Mouse (Mus musculus): ENCODE results near the gene Ubiad1. TPM values are rescaled to one million over a fixed set of nuclear protein-coding genes. Genes with fewer than 3 reads are reported as not detected.

Gene Ubiad1
- polyA plus RNA-seq, 1 experiment from 2014 or later: 22.9 TPM

DNA sequence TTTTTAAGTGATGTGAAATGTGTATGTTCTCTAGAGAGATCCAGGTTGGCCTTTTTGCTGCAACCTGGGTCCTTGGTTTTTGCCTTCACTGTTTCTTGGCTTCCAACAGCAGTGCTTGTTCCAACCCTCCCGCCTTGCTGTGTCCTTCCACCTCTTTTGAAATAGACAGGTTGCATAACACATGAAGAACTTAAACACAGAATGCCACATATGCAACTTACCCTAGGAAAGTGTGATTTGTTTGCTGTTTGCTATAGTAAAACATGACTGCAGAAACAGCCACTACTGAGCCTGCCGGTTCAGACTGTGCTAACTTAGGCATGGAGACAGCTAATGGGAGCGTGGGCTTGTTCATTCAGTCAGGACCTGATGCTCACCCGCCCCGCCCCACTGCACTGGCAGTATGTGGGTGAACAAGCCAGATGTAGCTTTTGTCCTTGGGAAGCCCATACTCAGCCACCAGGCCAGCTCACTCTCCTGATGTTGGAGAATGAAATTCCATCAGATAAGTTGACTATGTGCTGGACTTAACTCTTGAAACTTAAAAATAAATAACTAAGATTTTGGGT is 22.0 kb upstream of the Ubiad1 start:
- no peak overlapping the region for H3K4me3 ChIP-seq
- no peak overlapping the region for H3K27ac ChIP-seq (replicated peaks)
- H3K27me3 ChIP-seq (replicated peaks; ENCODE audit: low read depth, poor library complexity, severe bottlenecking): no peaks in the 10 kb centered on the region
- DNase-seq (ENCODE audit: low spot score): no peak
- no peaks in the 10 kb centered on the region for H3K9me3 ChIP-seq
- H3K36me3 ChIP-seq (replicated peaks): peaks cover 100% of the 10 kb centered on the region
- 96% methylated on average over 5 of the region's 5 CpGs for WGBS
- H3K4me1 ChIP-seq: peaks cover 8% of the 10 kb centered on the region

DNA sequence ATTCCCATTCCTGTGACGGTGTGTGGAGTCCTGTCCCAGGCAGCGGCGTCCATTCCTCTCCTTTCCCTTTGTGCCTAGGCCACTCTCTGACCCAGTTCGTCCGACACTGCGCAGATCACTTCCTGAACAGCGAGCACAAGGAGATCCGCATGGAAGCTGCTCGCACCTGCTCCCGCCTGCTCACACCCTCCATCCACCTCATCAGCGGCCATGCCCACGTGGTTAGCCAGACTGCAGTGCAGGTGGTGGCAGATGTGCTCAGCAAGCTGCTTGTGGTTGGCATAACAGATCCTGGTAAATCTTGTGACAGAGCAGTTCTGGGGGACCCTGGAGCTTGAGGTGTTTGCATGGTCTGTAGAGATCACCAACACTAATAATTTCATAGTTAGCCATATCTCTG is 20.3 kb upstream of the Ubiad1 start:
- 94% methylated on average over 12 of the region's 12 CpGs for WGBS
- H3K27me3 ChIP-seq (replicated peaks; ENCODE audit: low read depth, poor library complexity, severe bottlenecking): no peaks in the 10 kb centered on the region
- H3K4me1 ChIP-seq: no peaks in the 10 kb centered on the region
- H3K9me3 ChIP-seq: no peaks in the 10 kb centered on the region
- no peak overlapping the region for H3K27ac ChIP-seq (replicated peaks)
- peaks cover 100% of the 10 kb centered on the region for H3K36me3 ChIP-seq (replicated peaks)
- no peak overlapping the region for H3K4me3 ChIP-seq
- DNase-seq (ENCODE audit: low spot score): no peak

DNA sequence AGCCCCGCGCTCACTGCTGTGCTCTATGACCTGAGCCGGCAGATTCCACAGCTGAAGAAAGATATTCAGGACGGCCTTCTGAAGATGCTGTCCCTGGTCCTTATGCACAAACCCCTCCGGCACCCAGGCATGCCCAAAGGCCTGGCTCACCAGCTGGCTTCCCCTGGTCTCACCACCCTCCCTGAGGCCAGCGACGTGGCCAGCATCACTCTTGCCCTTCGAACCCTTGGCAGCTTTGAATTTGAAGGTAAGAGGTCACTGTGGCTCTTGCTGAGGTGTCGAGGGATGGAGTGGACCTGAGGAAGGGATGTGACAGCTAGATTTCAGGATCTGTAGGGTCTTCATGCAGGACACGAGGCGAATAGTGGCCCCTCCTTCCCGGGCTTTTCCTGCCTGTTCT is 19.7 kb upstream of the Ubiad1 start:
- DNase-seq (ENCODE audit: low spot score): no peak
- H3K9me3 ChIP-seq: no peaks in the 10 kb centered on the region
- no peak overlapping the region for H3K4me3 ChIP-seq
- no peaks in the 10 kb centered on the region for H3K4me1 ChIP-seq
- H3K36me3 ChIP-seq (replicated peaks): peaks cover 100% of the 10 kb centered on the region
- H3K27me3 ChIP-seq (replicated peaks; ENCODE audit: low read depth, poor library complexity, severe bottlenecking): no peaks in the 10 kb centered on the region
- no peak overlapping the region for H3K27ac ChIP-seq (replicated peaks)
- WGBS: 93% methylated on average over 12 of the region's 12 CpGs

DNA sequence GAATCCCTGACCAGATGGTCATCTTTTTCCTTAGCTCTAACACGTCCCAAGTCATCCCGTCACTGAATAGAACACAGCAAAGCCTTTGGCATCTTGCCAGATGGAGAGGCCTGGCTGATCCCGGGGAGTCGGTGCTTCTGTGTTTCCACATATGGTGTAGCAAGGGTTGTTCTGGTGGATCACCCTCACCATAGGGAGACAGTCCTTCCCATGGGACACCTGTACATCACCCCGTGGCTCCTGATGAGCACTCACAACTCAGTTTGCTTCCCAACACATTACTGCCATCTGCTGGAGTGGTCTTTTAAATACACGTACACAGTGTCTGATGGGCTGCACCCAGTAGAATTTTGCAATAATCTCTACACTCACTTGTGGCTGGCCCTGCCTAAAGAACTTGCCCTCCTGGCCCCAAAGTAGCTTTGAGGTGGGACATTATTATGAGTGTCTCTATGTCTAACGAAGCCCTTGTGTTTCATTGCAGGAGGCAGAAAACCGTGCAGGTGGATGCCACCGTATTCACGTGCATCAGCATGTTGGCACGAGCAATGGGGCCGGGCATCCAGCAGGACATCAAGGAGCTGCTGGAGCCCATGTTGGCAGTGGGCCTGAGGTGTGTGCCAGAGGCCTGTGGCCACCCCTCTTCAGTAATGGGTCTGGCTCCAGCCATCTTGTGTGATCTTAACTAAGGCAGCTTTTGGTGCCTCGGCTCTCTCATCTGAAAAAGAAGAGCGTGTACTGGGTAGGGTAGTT is 18.8 kb upstream of the Ubiad1 start:
- DNase-seq (ENCODE audit: low spot score): no peak
- Histone ChIP-seq H3K4me1 (no peaks in the 10 kb centered on the region), H3K4me3 (no peak overlapping the region), H3K27me3 (replicated peaks; ENCODE audit: low read depth, poor library complexity, severe bottlenecking) (no peaks in the 10 kb centered on the region), H3K36me3 (replicated peaks) (peaks cover 100% of the 10 kb centered on the region), H3K27ac (replicated peaks) (no peak overlapping the region), H3K9me3 (no peaks in the 10 kb centered on the region)
- 91% methylated on average over 14 of the region's 14 CpGs for WGBS

DNA sequence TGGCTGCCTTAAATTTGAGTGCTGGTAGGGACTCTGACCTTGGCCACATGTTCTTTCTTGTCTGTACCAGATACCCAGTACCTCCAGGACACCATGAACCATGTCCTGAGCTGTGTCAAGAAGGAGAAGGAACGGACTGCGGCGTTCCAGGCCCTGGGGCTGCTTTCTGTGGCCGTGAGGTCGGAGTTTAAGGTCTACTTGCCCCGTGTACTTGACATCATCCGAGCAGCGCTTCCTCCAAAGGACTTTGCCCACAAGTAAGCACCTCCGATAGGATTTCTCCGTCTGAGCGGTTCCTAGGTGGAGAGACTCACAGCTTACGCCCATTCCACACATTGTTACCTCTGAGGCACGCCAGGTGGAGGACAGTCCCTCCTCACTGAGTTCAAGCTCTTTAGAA is 18.1 kb upstream of the Ubiad1 start:
- Histone ChIP-seq H3K27ac (replicated peaks) (no peak overlapping the region), H3K9me3 (no peaks in the 10 kb centered on the region), H3K4me3 (no peak overlapping the region), H3K27me3 (replicated peaks; ENCODE audit: low read depth, poor library complexity, severe bottlenecking) (no peaks in the 10 kb centered on the region), H3K36me3 (replicated peaks) (peaks cover 100% of the 10 kb centered on the region), H3K4me1 (no peaks in the 10 kb centered on the region)
- DNase-seq (ENCODE audit: low spot score): no peak
- 94% methylated on average over 13 of the region's 13 CpGs for WGBS

DNA sequence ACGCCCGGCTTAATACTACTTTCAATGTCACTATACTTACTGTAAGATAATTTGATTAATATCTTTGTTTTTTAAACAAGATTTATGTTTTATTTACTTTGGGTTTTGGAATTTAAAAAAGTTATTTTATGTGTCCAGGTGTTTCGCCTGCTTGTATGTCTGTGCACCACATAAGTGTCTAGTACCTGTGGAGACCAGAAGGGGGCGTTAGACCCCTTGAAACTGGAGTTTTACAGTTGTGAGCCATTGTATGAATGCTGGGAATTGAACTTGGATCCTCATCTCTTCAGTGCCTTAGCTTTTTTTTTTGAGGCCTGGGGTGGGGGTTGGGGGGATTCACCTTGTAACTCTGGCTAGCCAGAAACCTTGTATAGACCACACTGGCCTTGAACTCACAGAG is 17.2 kb upstream of the Ubiad1 start:
- Histone ChIP-seq H3K4me3 (no peak overlapping the region), H3K27ac (replicated peaks) (no peak overlapping the region), H3K9me3 (no peaks in the 10 kb centered on the region), H3K27me3 (replicated peaks; ENCODE audit: low read depth, poor library complexity, severe bottlenecking) (no peaks in the 10 kb centered on the region), H3K4me1 (no peaks in the 10 kb centered on the region), H3K36me3 (replicated peaks) (peaks cover 100% of the 10 kb centered on the region)
- 85% methylated on average over 4 of the region's 4 CpGs for WGBS
- DNase-seq (ENCODE audit: low spot score): no peak

DNA sequence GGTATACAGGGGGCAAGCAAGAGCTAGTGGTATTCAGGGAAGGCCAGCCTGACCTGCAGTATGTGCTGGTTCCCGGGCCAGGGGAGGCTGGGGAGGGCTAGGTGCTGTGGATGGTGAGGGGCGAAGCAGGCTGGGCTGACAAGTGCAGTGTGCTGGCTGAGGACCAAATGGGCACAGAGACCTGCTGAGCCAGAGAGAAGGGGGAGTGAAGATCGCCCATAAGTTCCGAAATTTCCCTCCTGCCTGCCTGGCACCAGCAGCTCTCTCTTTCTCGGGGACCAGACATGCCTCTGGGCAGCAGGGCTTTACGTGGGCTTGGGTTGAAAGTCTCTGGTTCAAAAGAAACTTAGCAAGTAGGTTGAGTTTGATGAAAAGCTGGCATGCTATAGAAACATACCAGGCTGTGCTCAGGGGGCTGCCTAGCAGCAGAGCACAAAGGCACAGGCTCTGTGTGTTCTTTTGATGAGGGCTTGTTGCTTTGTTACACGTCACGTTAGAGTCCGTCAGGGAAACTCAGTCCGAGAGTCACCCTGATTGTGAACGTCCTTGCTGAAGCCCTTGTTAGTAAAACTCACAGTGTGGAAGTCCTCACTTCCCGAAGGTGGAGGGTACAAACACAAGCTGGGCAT is 16.2 kb upstream of the Ubiad1 start:
- no peak for DNase-seq (ENCODE audit: low spot score)
- Histone ChIP-seq H3K4me1 (no peaks in the 10 kb centered on the region), H3K27ac (replicated peaks) (no peak overlapping the region), H3K4me3 (no peak overlapping the region), H3K36me3 (replicated peaks) (peaks cover 100% of the 10 kb centered on the region), H3K9me3 (no peaks in the 10 kb centered on the region), H3K27me3 (replicated peaks; ENCODE audit: low read depth, poor library complexity, severe bottlenecking) (no peaks in the 10 kb centered on the region)
- 88% methylated on average over 12 of the region's 12 CpGs for WGBS

DNA sequence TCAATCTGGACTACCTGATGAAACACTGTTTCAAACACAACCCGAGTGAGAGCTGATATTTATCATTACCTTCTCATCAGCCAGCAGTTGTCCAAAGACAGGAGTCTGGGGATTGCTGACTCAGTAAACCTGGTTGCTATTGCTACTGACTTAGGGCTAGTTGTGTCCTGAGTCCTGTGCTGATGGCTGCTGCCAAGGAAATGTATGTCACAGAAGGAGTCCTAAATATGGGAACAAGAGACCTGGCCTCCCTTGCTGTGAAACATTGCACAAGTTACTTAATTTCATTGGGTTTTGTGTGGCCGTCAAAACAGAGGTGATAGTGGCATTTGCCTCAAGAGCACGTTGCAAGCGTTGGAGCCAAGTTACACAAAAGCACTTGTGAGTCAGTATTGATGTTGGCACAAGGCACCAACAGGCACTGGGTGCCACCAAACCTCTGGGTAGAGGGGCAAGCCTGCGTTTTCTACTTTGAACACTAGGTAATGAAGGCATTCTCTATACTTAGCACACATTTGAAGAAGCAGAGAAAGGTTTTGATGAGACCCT is 11.0 kb upstream of the Ubiad1 start:
- H3K4me3 ChIP-seq: no peak overlapping the region
- H3K27ac ChIP-seq (replicated peaks): no peak overlapping the region
- peaks cover 91% of the 10 kb centered on the region for H3K36me3 ChIP-seq (replicated peaks)
- WGBS: 94% methylated on average over 5 of the region's 5 CpGs
- no peak for DNase-seq (ENCODE audit: low spot score)
- no peaks in the 10 kb centered on the region for H3K27me3 ChIP-seq (replicated peaks; ENCODE audit: low read depth, poor library complexity, severe bottlenecking)
- H3K9me3 ChIP-seq: no peaks in the 10 kb centered on the region
- H3K4me1 ChIP-seq: peaks cover 2% of the 10 kb centered on the region; the same call in 1 of the 2 replicates

DNA sequence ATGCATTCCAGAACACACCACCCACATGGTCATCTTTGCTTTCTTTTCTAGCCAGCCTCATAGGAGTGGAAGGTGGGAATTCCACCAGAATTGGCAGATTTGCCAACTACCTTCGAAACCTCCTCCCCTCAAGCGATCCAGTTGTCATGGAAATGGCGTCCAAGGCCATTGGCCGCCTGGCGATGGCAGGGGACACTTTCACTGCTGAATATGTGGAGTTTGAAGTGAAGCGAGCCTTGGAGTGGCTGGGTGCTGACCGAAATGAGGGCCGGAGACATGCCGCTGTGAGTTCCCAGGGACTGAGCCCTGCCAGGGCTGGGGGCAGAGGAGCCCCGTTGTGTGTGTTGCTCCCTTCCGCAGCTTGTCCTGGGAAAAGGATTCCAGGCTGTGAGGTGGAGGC is 9.1 kb upstream of the Ubiad1 start:
- WGBS: 93% methylated on average over 11 of the region's 11 CpGs
- H3K9me3 ChIP-seq: no peaks in the 10 kb centered on the region
- H3K27me3 ChIP-seq (replicated peaks; ENCODE audit: low read depth, poor library complexity, severe bottlenecking): no peaks in the 10 kb centered on the region
- peaks cover 15% of the 10 kb centered on the region for H3K4me1 ChIP-seq
- no peak overlapping the region for H3K4me3 ChIP-seq
- H3K36me3 ChIP-seq (replicated peaks): peaks cover 73% of the 10 kb centered on the region
- DNase-seq (ENCODE audit: low spot score): no peak
- no peak overlapping the region for H3K27ac ChIP-seq (replicated peaks)

DNA sequence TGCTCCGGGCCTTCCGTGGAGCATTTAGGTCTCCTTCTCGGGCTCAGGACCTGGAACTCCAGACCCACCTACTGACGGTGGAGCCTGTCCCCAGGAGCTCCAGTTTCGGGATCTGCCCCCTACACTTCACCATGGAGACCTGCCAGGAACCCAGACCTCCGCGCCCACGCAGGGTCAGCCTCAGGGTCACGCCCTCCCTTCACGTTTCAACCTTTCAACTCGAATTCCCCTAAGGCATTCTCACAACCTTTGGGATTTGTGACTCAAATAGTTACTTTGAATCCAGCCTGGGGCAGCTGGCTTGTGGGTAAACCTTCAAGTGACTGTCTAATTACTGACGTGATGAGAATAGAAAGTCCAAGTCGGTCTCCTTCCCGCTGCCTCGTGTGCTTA is 4.3 kb upstream of the Ubiad1 start:
- Histone ChIP-seq H3K36me3 (replicated peaks) (peaks cover 24% of the 10 kb centered on the region), H3K27ac (replicated peaks) (peak overlapping the region; percentile 89), H3K27me3 (replicated peaks; ENCODE audit: low read depth, poor library complexity, severe bottlenecking) (no peaks in the 10 kb centered on the region), H3K4me3 (peak overlapping the region; percentile 97), H3K9me3 (no peaks in the 10 kb centered on the region), H3K4me1 (peaks cover 33% of the 10 kb centered on the region)
- WGBS: under 1% methylated on average over 15 of the region's 15 CpGs
- no peak for DNase-seq (ENCODE audit: low spot score)

DNA sequence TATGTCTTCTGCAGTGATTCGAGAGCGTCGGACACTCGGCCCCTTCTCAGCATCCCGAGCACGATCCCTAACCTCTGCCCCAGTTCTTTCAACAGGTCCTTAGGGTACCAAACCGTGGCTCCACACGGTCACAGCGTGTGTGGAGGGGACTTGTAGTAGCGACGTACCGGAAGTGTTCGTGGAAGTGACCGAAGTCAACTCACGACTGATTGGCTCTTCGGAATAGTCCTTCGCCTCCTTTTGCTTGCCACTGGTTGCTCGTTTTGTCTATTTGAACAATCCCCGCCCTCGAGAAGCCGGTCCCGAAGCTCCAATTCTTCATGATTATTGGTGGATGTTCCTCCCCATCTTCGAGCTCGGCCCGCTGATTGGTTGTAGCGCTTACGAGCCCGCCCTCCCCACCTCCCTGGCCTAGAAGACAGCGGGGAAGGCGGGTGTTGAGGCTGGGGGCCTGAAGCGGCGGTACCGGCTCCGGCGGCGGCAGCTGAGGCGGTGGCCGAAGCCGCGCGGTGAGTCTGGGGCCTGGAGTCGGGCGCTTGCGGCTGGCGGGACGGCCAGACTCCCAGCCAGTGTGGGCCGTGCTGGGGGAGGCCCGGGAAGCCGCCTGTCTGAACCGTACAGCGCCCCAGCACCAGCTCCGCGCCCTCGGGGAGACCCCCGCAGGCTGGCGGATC is 3.7 kb upstream of the Ubiad1 start, which contains the start of gene Mtor:
Mtor (plus strand) TSS at position 433 of the 674 bp plus-strand sequence.
- peak within 1 kb of the TSS; percentile 89 for H3K27ac ChIP-seq (replicated peaks)

DNA sequence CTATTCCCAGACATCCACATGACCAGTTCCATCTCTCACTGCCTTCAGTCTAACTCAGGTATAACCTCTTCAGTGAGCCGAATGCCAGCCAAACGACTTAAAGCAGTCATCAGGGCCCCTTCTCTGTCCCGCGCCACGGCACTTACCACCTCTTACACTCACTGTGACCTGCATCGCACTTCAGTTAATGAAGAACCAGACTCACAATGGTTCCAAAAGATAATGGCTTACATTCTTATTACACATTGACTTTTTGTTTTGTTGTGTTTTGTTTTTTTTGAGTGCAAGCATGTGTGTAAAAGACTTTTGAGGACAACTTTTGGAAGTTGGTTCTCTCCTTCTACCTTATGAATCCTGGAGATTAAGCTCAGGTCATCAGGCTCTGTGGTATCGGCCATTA is 2.0 kb downstream of the Ubiad1 start:
- WGBS: 92% methylated on average over 7 of the region's 7 CpGs
- no peak for DNase-seq (ENCODE audit: low spot score)

More for the DNA sequence above, 3.7 kb upstream of the Ubiad1 start, which contains the start of gene Mtor:
- Histone ChIP-seq H3K27me3 (replicated peaks; ENCODE audit: low read depth, poor library complexity, severe bottlenecking) (no peaks in the 10 kb centered on the region), H3K4me3 (peak within 1 kb of the TSS; percentile 97), H3K9me3 (no peaks in the 10 kb centered on the region), H3K4me1 (peaks cover 38% of the 10 kb centered on the region), H3K36me3 (replicated peaks) (peaks cover 19% of the 10 kb centered on the region)
- peak; percentile 94 for DNase-seq (ENCODE audit: low spot score)
- under 1% methylated on average over 56 of the region's 56 CpGs for WGBS

More for the DNA sequence above, 2.0 kb downstream of the Ubiad1 start:
- no peaks in the 10 kb centered on the region for H3K27me3 ChIP-seq (replicated peaks; ENCODE audit: low read depth, poor library complexity, severe bottlenecking)
- no peak overlapping the region for H3K27ac ChIP-seq (replicated peaks)
- H3K4me1 ChIP-seq: peaks cover 30% of the 10 kb centered on the region
- no peaks in the 10 kb centered on the region for H3K9me3 ChIP-seq
- H3K4me3 ChIP-seq: no peak overlapping the region
- peaks cover 31% of the 10 kb centered on the region for H3K36me3 ChIP-seq (replicated peaks)
